In genomic region chr1:33003992-33004391, GRCm38 (mm10) we compare ENCODE assay signal across 16 mouse cellular contexts.
DNase-seq lines count a peak whose midpoint lies in the region; ATAC-seq and TF ChIP-seq lines count a peak whose summit lies in the region.
"Had no signal": no experiment of that assay in that cellular context is flagged by ENCODE, and none has a peak within 500 bp of the region (broad histone marks: within the 10 kb centered on the region; RNA-seq: fewer than 3 reads in every experiment).

No protein-coding gene starts in this region.

- H3K9ac ChIP-seq in forebrain, postnatal 0 days = no peak overlapping the region
- no peak overlapping the region for H3K9ac ChIP-seq in forebrain, embryonic 16.5 days (replicated peaks; ENCODE audit: low read depth, low read length)
- H3K9ac ChIP-seq in lung, embryonic 16.5 days (ENCODE audit: low read length) = no peak overlapping the region
- H3K9ac ChIP-seq: embryonic facial prominence, embryonic 12.5 days; forebrain, embryonic 15.5 days had no signal

- H3K4me2 ChIP-seq in forebrain, postnatal 0 days (ENCODE audit: low read depth) = no peak overlapping the region
- H3K4me2 ChIP-seq in forebrain, embryonic 16.5 days (ENCODE audit: low read length) = no peak overlapping the region
- no peak overlapping the region for H3K4me2 ChIP-seq in lung, embryonic 16.5 days (ENCODE audit: low read depth, low read length)
- H3K4me2 ChIP-seq: embryonic facial prominence, embryonic 12.5 days; forebrain, embryonic 15.5 days had no signal

- no peak overlapping the region for H3K4me3 ChIP-seq in forebrain, postnatal 0 days (ENCODE audit: low read depth, low read length)
- no peak overlapping the region for H3K4me3 ChIP-seq in forebrain, embryonic 16.5 days (replicated peaks; ENCODE audit: low read length)
- H3K4me3 ChIP-seq in lung, embryonic 16.5 days (ENCODE audit: low read length) = no peak overlapping the region
- H3K4me3 ChIP-seq in lung, adult 2 months (replicated peaks; ENCODE audit: extremely low read depth, low read depth, low read length) = no peak overlapping the region
- H3K4me3 ChIP-seq: embryonic facial prominence, embryonic 10.5 days; embryonic facial prominence, embryonic 12.5 days; forebrain, embryonic 15.5 days had no signal

- ATAC-seq in forebrain, postnatal 0 days = no peak
- no peak for ATAC-seq in forebrain, embryonic 16.5 days
- ATAC-seq in lung, embryonic 16.5 days (ENCODE audit: low read depth) = peak; percentile 41; the same call in 1 of the 2 replicates
- ATAC-seq: forebrain, embryonic 15.5 days had no signal

- TF ChIP-seq POLR2A in lung, adult 2 months (IDR thresholded peaks at IDR 0.05; ENCODE audit: borderline replicate concordance, extremely low read depth, low read depth, low read length) = no peak

- TF ChIP-seq CTCF in forebrain, postnatal 0 days (IDR thresholded peaks at IDR 0.05; ENCODE audit: low read depth) = no peak
- no peak for TF ChIP-seq CTCF in lung, adult 2 months (IDR thresholded peaks at IDR 0.05; ENCODE audit: insufficient read depth, low read length)

- H3K4me1 ChIP-seq in forebrain, postnatal 0 days (ENCODE audit: insufficient read depth) = no peaks in the 10 kb centered on the region
- H3K4me1 ChIP-seq in forebrain, embryonic 16.5 days (replicated peaks; ENCODE audit: control insufficient read depth, insufficient read depth, low read length) = no peaks in the 10 kb centered on the region
- no peaks in the 10 kb centered on the region for H3K4me1 ChIP-seq in lung, embryonic 16.5 days (replicated peaks; ENCODE audit: control insufficient read depth, insufficient read depth, low read length)
- H3K4me1 ChIP-seq in lung, adult 2 months (ENCODE audit: control insufficient read depth, insufficient read depth, low read length) = no peaks in the 10 kb centered on the region
- H3K4me1 ChIP-seq: embryonic facial prominence, embryonic 10.5 days; embryonic facial prominence, embryonic 12.5 days; forebrain, embryonic 15.5 days had no signal

- DNase-seq in forebrain, postnatal 0 days = peak; percentile 7
- no peak for DNase-seq in lung, adult 2 months
- DNase-seq in gastrocnemius, adult 8-10 months (ENCODE audit: low spot score in 2 of 2) = no peak
- DNase-seq: adrenal gland, adult 2 months; adrenal gland, postnatal 10 days; adrenal gland, postnatal 25 days; cerebellum, adult 11-12 months; cerebellum, adult 2 months; cerebellum, adult 9-10 months; cerebellum, postnatal 10 days; cerebellum, postnatal 25 days had no signal

- H3K27me3 ChIP-seq in forebrain, postnatal 0 days (ENCODE audit: insufficient read depth, low read length) = no peaks in the 10 kb centered on the region
- no peaks in the 10 kb centered on the region for H3K27me3 ChIP-seq in forebrain, embryonic 16.5 days (replicated peaks; ENCODE audit: control insufficient read depth, insufficient read depth, low read length)
- no peaks in the 10 kb centered on the region for H3K27me3 ChIP-seq in lung, embryonic 16.5 days (ENCODE audit: control insufficient read depth, insufficient read depth, low read depth, low read length)
- H3K27me3 ChIP-seq: embryonic facial prominence, embryonic 12.5 days; forebrain, embryonic 15.5 days had no signal

- H3K9me3 ChIP-seq in forebrain, postnatal 0 days (ENCODE audit: low read length) = no peaks in the 10 kb centered on the region
- no peaks in the 10 kb centered on the region for H3K9me3 ChIP-seq in forebrain, embryonic 16.5 days (ENCODE audit: control insufficient read depth, low read length)
- no peaks in the 10 kb centered on the region for H3K9me3 ChIP-seq in lung, embryonic 16.5 days (ENCODE audit: control insufficient read depth, low read length)
- H3K9me3 ChIP-seq: embryonic facial prominence, embryonic 10.5 days; embryonic facial prominence, embryonic 12.5 days; forebrain, embryonic 15.5 days had no signal

- H3K27ac ChIP-seq in forebrain, postnatal 0 days (ENCODE audit: low read depth, low read length) = no peak overlapping the region
- H3K27ac ChIP-seq in forebrain, embryonic 16.5 days (ENCODE audit: low read length) = no peak overlapping the region
- H3K27ac ChIP-seq in lung, embryonic 16.5 days (ENCODE audit: low read length) = no peak overlapping the region
- H3K27ac ChIP-seq: embryonic facial prominence, embryonic 10.5 days; embryonic facial prominence, embryonic 12.5 days; forebrain, embryonic 15.5 days had no signal

- H3K36me3 ChIP-seq in forebrain, postnatal 0 days (ENCODE audit: insufficient read depth) = no peaks in the 10 kb centered on the region
- H3K36me3 ChIP-seq in forebrain, embryonic 16.5 days (ENCODE audit: control insufficient read depth, insufficient read depth) = no peaks in the 10 kb centered on the region
- no peaks in the 10 kb centered on the region for H3K36me3 ChIP-seq in lung, embryonic 16.5 days (ENCODE audit: control insufficient read depth, insufficient read depth, low read length)
- H3K36me3 ChIP-seq: embryonic facial prominence, embryonic 10.5 days; embryonic facial prominence, embryonic 12.5 days; forebrain, embryonic 15.5 days had no signal

- 53% methylated on average over 3 of the region's 3 CpGs for WGBS in forebrain, postnatal 0 days
- 61% methylated on average over 3 of the region's 3 CpGs for WGBS in forebrain, embryonic 16.5 days
- 46% methylated on average over 3 of the region's 3 CpGs for WGBS in lung, embryonic 16.5 days
- 63% methylated on average over 3 of the region's 3 CpGs for WGBS in lung, adult 2 months
